Mouse (Mus musculus): Measurements from ENCODE around the gene Lamb1. TPM values are rescaled to one million over a fixed set of nuclear protein-coding genes. Genes with fewer than 3 reads are reported as not detected.
A peak's percentile ranks its signal among the peaks of the same experiment; 100 is the strongest.

Lamb1 gene
- polyA plus RNA-seq, 1 experiment from 2014 or later = 71.9 TPM

DNA sequence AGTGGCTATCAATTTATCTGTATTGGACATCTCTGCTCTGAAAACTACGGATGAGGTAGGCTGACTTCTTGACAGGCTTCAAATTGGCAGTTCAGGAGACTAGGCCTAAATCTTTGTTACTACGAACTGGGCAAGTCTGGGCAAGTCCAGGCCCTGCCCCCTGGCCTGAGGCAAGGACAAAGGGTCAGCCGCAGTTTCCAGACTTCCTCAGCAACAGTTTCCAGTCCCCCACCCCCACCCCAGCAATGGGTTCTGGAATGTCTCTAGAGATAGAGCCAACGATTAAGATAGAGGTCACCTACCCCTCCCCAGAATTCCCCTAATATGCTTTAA lies 110.2 kb downstream of the Lamb1 start:
- no peaks in the 10 kb centered on the region for H3K36me3 ChIP-seq
- no peak overlapping the region for H3K4me2 ChIP-seq (replicated peaks)
- ATAC-seq (ENCODE audit: low FRiP score, low read depth) = no peak
- H3K27me3 ChIP-seq = no peaks in the 10 kb centered on the region
- WGBS = 71% methylated on average over 4 of the region's 4 CpGs
- no peak overlapping the region for H3K4me3 ChIP-seq
- H3K27ac ChIP-seq = no peak overlapping the region
- peaks cover 16% of the 10 kb centered on the region for H3K4me1 ChIP-seq
- H3K9me3 ChIP-seq = no peaks in the 10 kb centered on the region
- H3K9ac ChIP-seq = no peak overlapping the region

GRCm38 (mm10) chr12:31376326-31376950 lies 111.4 kb downstream of the Lamb1 start:
- no peaks in the 10 kb centered on the region for H3K36me3 ChIP-seq
- ATAC-seq (ENCODE audit: low FRiP score, low read depth) = peak; percentile 66
- H3K9ac ChIP-seq = peak overlapping the region; percentile 58; the same call in 1 of the 2 replicates
- no peaks in the 10 kb centered on the region for H3K9me3 ChIP-seq
- peaks cover 16% of the 10 kb centered on the region for H3K4me1 ChIP-seq
- no peaks in the 10 kb centered on the region for H3K27me3 ChIP-seq
- peak overlapping the region; percentile 31 for H3K4me3 ChIP-seq
- WGBS = 11% methylated on average over 13 of the region's 13 CpGs
- no peak overlapping the region for H3K27ac ChIP-seq
- H3K4me2 ChIP-seq (replicated peaks) = peak overlapping the region; percentile 62

DNA sequence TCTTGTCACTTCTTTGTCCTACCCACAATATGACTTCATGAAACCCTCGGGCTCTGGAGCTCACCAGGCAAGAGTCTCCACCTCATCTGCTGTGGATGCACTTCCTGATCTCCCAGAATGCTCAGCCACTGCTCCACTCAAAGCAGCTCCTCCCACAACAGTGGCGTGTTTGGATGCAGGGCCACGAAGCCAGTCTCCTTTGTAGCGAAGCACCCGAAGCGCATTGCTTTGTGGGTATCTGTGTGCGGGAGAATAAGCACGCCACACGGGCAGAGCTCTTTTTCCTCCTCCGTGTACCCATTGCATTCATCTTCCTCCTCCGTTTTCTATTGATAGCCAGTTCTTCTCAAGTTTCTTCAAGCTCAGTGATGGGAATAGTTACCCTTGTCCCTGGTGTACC lies 112.2 kb downstream of the Lamb1 start:
- Histone ChIP-seq H3K4me1 (peaks cover 16% of the 10 kb centered on the region), H3K9ac (no peak overlapping the region), H3K9me3 (no peaks in the 10 kb centered on the region), H3K27ac (no peak overlapping the region), H3K36me3 (no peaks in the 10 kb centered on the region), H3K27me3 (no peaks in the 10 kb centered on the region), H3K4me2 (replicated peaks) (no peak overlapping the region), H3K4me3 (no peak overlapping the region)
- 81% methylated on average over 11 of the region's 11 CpGs for WGBS
- no peak for ATAC-seq (ENCODE audit: low FRiP score, low read depth)

Other genes with a start within 250 kb of the Lamb1 start
- 0.08 and 0.22 TPM in 2 replicates for gene Fam110c, start 191.4 kb upstream of the Lamb1 start, polyA plus RNA-seq (2015; fragmentation: Nextera tagmentation; extraction: Ambion mirVana)
- gene Gm6993, start 24.5 kb upstream of the Lamb1 start, polyA plus RNA-seq (2015; fragmentation: Nextera tagmentation; extraction: Ambion mirVana) = not detected in 2 replicates
- 144 and 145 TPM in 2 replicates for gene Dld, start 86.2 kb downstream of the Lamb1 start, polyA plus RNA-seq (2015; fragmentation: Nextera tagmentation; extraction: Ambion mirVana)
- 0.05 TPM in 1 of 2 replicates, not detected in the other for gene Slc26a3, start 125.6 kb downstream of the Lamb1 start, polyA plus RNA-seq (2015; fragmentation: Nextera tagmentation; extraction: Ambion mirVana)
- 13.6 and 14.4 TPM in 2 replicates for gene Cbll1, start 234.4 kb downstream of the Lamb1 start, polyA plus RNA-seq (2015; fragmentation: Nextera tagmentation; extraction: Ambion mirVana)